Mouse (Mus musculus) E14TG2a.4 (cell line): ENCODE data around the gene Rps27.

Experiments
- H3K27me3 ChIP-seq: 2 replicates; pipeline ENCODE4 v1.6.1; 2014; ENCODE audit warnings: low read length, control low read depth; ENCODE audit not compliant: insufficient read depth
- H3K36me3 ChIP-seq: 2 replicates; pipeline ENCODE4 v1.6.1; 2014; ENCODE audit warnings: low read length, control low read depth; ENCODE audit not compliant: insufficient read depth
- H3K4me1 ChIP-seq: replicated peaks from 2 replicates; pipeline ENCODE4 v1.6.1; 2014; ENCODE audit warnings: low read depth, low read length, control low read depth
- H3K4me3 ChIP-seq: replicated peaks from 2 replicates; pipeline ENCODE4 v1.5.1; 2014; ENCODE audit warnings: mild to moderate bottlenecking, low read length
- H3K9me3 ChIP-seq: 2 replicates; pipeline ENCODE4 v1.6.1; 2014; ENCODE audit warnings: low read length, control low read depth
- CTCF ChIP-seq: conservative IDR thresholded peaks from 2 replicates; pipeline ENCODE4 v1.5.1; 2014; ENCODE audit warnings: low read length
- NANOG ChIP-seq: IDR thresholded peaks from 2 replicates; pipeline ENCODE4 v1.6.1; 2014; ENCODE audit warnings: borderline replicate concordance, low read length, mixed read lengths
- POU5F1 ChIP-seq: IDR thresholded peaks from 2 replicates; pipeline ENCODE4 v1.6.1; 2014; ENCODE audit warnings: low read length, borderline replicate concordance

Gene Rps27

DNA sequence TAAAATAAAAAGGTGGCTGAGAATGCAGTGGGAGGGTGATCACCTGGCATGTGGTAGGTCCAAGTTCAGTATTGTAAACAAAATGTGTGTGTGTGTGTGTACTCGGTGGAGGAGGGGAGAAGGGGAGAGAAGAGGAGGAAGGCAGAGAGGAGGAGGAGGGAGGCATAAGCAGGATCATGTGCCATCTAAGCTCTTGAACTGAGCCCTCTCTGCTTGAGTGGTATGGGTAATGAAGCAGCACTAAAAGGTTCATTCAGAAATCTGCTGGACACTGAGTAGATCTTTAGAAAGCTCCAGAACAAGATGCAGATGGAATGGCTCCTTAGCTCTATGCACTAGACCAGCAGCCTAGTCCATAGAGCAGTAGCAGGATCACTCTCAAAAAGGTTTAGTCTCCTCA, 10.6 kb downstream of the Rps27 start:
- no peaks in the 10 kb centered on the region for H3K9me3 ChIP-seq
- TF ChIP-seq POU5F1 (no peak), CTCF (no peak), NANOG (no peak)

DNA sequence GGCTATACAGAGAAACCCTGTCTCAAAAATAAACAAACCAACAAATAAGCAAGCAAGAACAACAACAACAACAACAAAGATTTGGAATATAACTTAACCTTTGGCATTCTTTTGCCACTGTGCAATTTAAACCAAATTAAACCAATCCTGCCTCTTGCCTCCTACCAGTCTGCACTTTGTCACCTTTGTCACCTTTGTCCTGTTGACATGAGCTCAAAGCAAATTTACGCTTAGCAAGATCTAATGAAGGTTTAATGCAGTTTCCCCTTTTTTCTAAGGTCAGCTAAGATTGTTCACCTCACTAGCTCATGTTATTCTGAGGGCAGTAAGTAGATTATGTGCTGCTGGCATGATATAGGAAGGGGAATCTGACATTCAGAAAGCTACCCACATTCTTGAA, 15.9 kb downstream of the Rps27 start:
- Histone ChIP-seq H3K4me3 (no peak overlapping the region), H3K9me3 (no peaks in the 10 kb centered on the region), H3K4me1 (no peaks in the 10 kb centered on the region), H3K27me3 (no peaks in the 10 kb centered on the region), H3K36me3 (no peaks in the 10 kb centered on the region)
- TF ChIP-seq POU5F1 (no peak), NANOG (no peak), CTCF (no peak)

More for the DNA sequence above, 10.6 kb downstream of the Rps27 start:
- Histone ChIP-seq H3K4me1 (peaks cover 9% of the 10 kb centered on the region), H3K27me3 (no peaks in the 10 kb centered on the region), H3K4me3 (no peak overlapping the region), H3K36me3 (peaks cover 13% of the 10 kb centered on the region)

DNA sequence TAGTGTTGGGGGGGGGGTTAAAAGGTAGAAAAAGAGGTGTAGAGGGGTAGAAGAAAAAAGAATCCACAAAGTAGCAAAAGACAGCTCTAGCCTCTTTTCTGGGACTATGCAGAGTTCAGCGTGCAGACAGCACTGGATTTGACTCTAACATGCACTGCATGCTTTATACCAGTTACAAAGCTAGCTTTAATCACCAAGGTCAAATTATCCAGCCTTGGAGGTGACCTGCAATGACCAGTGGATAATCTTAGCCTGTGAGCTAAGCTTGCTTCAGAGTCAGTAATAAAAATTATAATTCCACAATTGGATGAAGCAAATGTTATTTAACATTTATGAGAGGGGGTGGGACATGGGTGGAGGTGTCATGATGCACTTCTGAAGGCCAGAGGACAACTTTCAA, 17.8 kb downstream of the Rps27 start:
- Histone ChIP-seq H3K4me1 (no peaks in the 10 kb centered on the region), H3K4me3 (no peak overlapping the region), H3K27me3 (no peaks in the 10 kb centered on the region), H3K36me3 (no peaks in the 10 kb centered on the region), H3K9me3 (no peaks in the 10 kb centered on the region)
- TF ChIP-seq NANOG, result no peak
- no peak for TF ChIP-seq CTCF
- no peak for TF ChIP-seq POU5F1

- Histone ChIP-seq H3K4me3 (no peak overlapping the region), H3K9me3 (no peaks in the 10 kb centered on the region), H3K4me1 (no peaks in the 10 kb centered on the region), H3K27me3 (no peaks in the 10 kb centered on the region), H3K36me3 (no peaks in the 10 kb centered on the region)
- TF ChIP-seq CTCF (no peak), POU5F1 (no peak), NANOG (no peak)
Measured at GRCm38 (mm10) chr3:90194759-90195158, 18.7 kb downstream of the Rps27 start.

GRCm38 (mm10) chr3:90190859-90191510, 22.5 kb downstream of the Rps27 start:
- no peaks in the 10 kb centered on the region for H3K27me3 ChIP-seq

DNA sequence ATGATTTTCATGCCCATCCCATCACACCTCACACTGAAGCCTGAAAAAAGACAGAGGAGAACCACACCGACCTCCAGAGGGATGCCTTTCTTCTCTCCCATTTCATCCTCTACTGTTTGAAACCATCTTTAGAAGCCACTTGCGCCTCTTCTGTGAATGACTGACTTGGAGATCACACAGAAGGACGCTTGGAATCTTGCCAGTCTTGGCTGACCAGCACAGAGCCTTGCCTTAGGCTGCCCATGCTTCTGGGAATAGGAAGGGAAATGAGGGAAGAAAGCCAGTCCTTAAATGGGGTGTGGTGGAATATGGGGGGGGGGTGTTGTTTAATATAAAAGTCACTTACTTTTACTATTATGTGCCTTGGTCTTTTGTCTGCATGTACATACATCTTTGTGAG, 29.9 kb downstream of the Rps27 start:
- TF ChIP-seq POU5F1 (no peak), NANOG (no peak), CTCF (no peak)
- Histone ChIP-seq H3K9me3 (no peaks in the 10 kb centered on the region), H3K27me3 (no peaks in the 10 kb centered on the region), H3K4me1 (peaks cover 8% of the 10 kb centered on the region), H3K4me3 (no peak overlapping the region), H3K36me3 (no peaks in the 10 kb centered on the region)

More at GRCm38 (mm10) chr3:90190859-90191510, 22.5 kb downstream of the Rps27 start:
- Histone ChIP-seq H3K4me1 (no peaks in the 10 kb centered on the region), H3K9me3 (no peaks in the 10 kb centered on the region), H3K36me3 (no peaks in the 10 kb centered on the region), H3K4me3 (no peak overlapping the region)
- no peak for TF ChIP-seq NANOG
- TF ChIP-seq CTCF, result no peak
- no peak for TF ChIP-seq POU5F1

DNA sequence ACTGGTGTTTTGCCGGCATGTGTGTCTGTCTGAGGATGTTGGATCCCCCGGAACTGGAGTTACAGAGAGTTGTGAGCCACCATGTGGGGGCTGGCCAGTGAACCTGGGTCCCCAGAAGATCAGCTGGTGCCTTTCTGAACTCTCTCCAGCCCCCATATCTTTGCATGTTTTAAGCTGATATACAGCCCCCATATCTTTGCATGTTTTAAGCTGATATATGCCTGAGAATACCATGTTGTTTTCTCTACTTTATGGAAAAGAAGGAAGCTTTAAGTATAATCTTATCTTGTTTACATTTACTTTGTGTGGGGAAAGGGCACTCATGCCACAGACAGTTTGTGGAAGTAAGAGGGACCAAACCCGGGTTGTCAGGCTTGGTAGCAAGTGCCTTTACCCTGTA, 33.9 kb downstream of the Rps27 start:
- no peaks in the 10 kb centered on the region for H3K9me3 ChIP-seq
- no peak overlapping the region for H3K4me3 ChIP-seq
- TF ChIP-seq CTCF, result no peak
- TF ChIP-seq NANOG, result no peak
- no peak for TF ChIP-seq POU5F1
- no peaks in the 10 kb centered on the region for H3K4me1 ChIP-seq
- no peaks in the 10 kb centered on the region for H3K27me3 ChIP-seq
- H3K36me3 ChIP-seq, result no peaks in the 10 kb centered on the region
